11 mouse cellular contexts compared by ENCODE assay signal in genomic region chr1:191008707-191009106, GRCm38 (mm10). TPM values are rescaled to one million over a fixed set of nuclear protein-coding genes. Genes with fewer than 3 reads are reported as not detected.
DNase-seq lines count a peak whose midpoint lies in the region; ATAC-seq and TF ChIP-seq lines count a peak whose summit lies in the region.
"Had no signal": no experiment of that assay in that cellular context is flagged by ENCODE, and none has a peak within 500 bp of the region (broad histone marks: within the 10 kb centered on the region; RNA-seq: fewer than 3 reads in every experiment).

No protein-coding gene starts in this region.

- peak; percentile 40 for TF ChIP-seq CTCF in kidney, adult 2 months (conservative IDR thresholded peaks at IDR 0.05; ENCODE audit: insufficient read depth, insufficient read length, low read depth, low read length)
- TF ChIP-seq CTCF in cortical plate, adult 2 months (IDR thresholded peaks at IDR 0.05; ENCODE audit: extremely low read depth, insufficient read depth, low read length) = 0 out of 2 replicates have a peak, but pooled peaks have one; percentile 17

- ATAC-seq in hindbrain, embryonic 16.5 days = no peak

- H3K27me3 ChIP-seq in kidney, adult 2 months (replicated peaks; ENCODE audit: control insufficient read depth, insufficient read depth, low read length) = no peaks in the 10 kb centered on the region
- H3K27me3 ChIP-seq in hindbrain, embryonic 16.5 days (replicated peaks; ENCODE audit: control insufficient read depth, insufficient read depth, low read length) = no peaks in the 10 kb centered on the region
- H3K27me3 ChIP-seq: lung, embryonic 15.5 days had no signal

- H3K4me1 ChIP-seq in kidney, adult 2 months (ENCODE audit: control insufficient read depth, insufficient read depth, low read length) = no peaks in the 10 kb centered on the region
- H3K4me1 ChIP-seq in cortical plate, adult 2 months (ENCODE audit: control insufficient read depth, insufficient read depth, low read length) = no peaks in the 10 kb centered on the region
- no peaks in the 10 kb centered on the region for H3K4me1 ChIP-seq in hindbrain, embryonic 16.5 days (ENCODE audit: control insufficient read depth, insufficient read depth, low read depth, low read length)
- H3K4me1 ChIP-seq: lung, embryonic 15.5 days had no signal

- H3K9ac ChIP-seq in hindbrain, embryonic 16.5 days (ENCODE audit: low read depth, low read length) = no peak overlapping the region
- H3K9ac ChIP-seq: lung, embryonic 15.5 days had no signal

- 97% methylated on average over 5 of the region's 5 CpGs for WGBS in kidney, adult 2 months
- 97% methylated on average over 5 of the region's 5 CpGs for WGBS in hindbrain, embryonic 16.5 days

- no peak for TF ChIP-seq POLR2A in kidney, adult 2 months (IDR thresholded peaks at IDR 0.05; ENCODE audit: low read depth, low read length)
- no peak for TF ChIP-seq POLR2A in cortical plate, adult 2 months (IDR thresholded peaks at IDR 0.05; ENCODE audit: extremely low read depth, insufficient read depth, low read length)

- peaks cover 6% of the 10 kb centered on the region for H3K36me3 ChIP-seq in kidney, adult 2 months (ENCODE audit: control insufficient read depth, insufficient read depth, low read length)
- H3K36me3 ChIP-seq in hindbrain, embryonic 16.5 days (ENCODE audit: control insufficient read depth, insufficient read depth, low read length) = peaks cover 41% of the 10 kb centered on the region

- DNase-seq in kidney, adult 2 months = peak; percentile 6
- no peak for DNase-seq in kidney, postnatal 14 days
- DNase-seq in thymus, postnatal 25 days = peak; percentile 17
- no peak for DNase-seq in thymus, postnatal 10 days (ENCODE audit: low spot score in 2 of 2)
- no peak for DNase-seq in embryo, embryonic 9.5 days (ENCODE audit: extremely low spot score)
- DNase-seq: cerebellum, postnatal 36 days had no signal

- no peak overlapping the region for H3K4me2 ChIP-seq in hindbrain, embryonic 16.5 days (ENCODE audit: low read length)
- H3K4me2 ChIP-seq: lung, embryonic 15.5 days had no signal

- H3K27ac ChIP-seq in kidney, adult 2 months (ENCODE audit: insufficient read depth, low read depth, low read length) = no peak overlapping the region
- H3K27ac ChIP-seq in cortical plate, adult 2 months (ENCODE audit: insufficient read depth, low read length) = no peak overlapping the region
- no peak overlapping the region for H3K27ac ChIP-seq in hindbrain, embryonic 16.5 days (ENCODE audit: low read depth, low read length)
- H3K27ac ChIP-seq: lung, embryonic 15.5 days had no signal

- no peak overlapping the region for H3K4me3 ChIP-seq in kidney, adult 2 months (ENCODE audit: insufficient read depth, low read depth, low read length)
- no peak overlapping the region for H3K4me3 ChIP-seq in cortical plate, adult 2 months (ENCODE audit: insufficient read depth, low read length)
- no peak overlapping the region for H3K4me3 ChIP-seq in hindbrain, embryonic 16.5 days (ENCODE audit: low read length)
- H3K4me3 ChIP-seq: erythroblast, embryonic 14.5 days; lung, embryonic 15.5 days had no signal

- H3K9me3 ChIP-seq in hindbrain, embryonic 16.5 days (ENCODE audit: control insufficient read depth, low read length) = no peaks in the 10 kb centered on the region
- H3K9me3 ChIP-seq: lung, embryonic 15.5 days had no signal

RNA-seq across cellular contexts. Expression of gene Flvcr1, which starts 17.3 kb away (rescaled TPM):
- polyA plus RNA-seq in kidney, adult 2 months (2012; rRNA removed) = 10.8 and 16.1 TPM in 2 replicates
- 16.9 and 17.0 TPM in 2 replicates for polyA plus RNA-seq in cortical plate, adult 2 months (2012; rRNA removed)
- 8.5 and 8.6 TPM in 2 replicates for polyA plus RNA-seq in hindbrain, embryonic 16.5 days (2015; fragmentation: Nextera tagmentation; extraction: Ambion mirVana)

RNA-seq across cellular contexts. Expression of gene Spata45, which starts 27.7 kb away (rescaled TPM):
- polyA plus RNA-seq in kidney, adult 2 months (2012; rRNA removed) = not detected in 2 replicates
- polyA plus RNA-seq in cortical plate, adult 2 months (2012; rRNA removed) = not detected in 2 replicates
- not detected in 2 replicates for polyA plus RNA-seq in hindbrain, embryonic 16.5 days (2015; fragmentation: Nextera tagmentation; extraction: Ambion mirVana)
- polyA plus RNA-seq: erythroblast, embryonic 14.5 days; heart, embryonic 16.5 days; lung, embryonic 15.5 days had no signal

RNA-seq across cellular contexts. Expression of gene Vash2, which starts 29.6 kb away (rescaled TPM):
- polyA plus RNA-seq in kidney, adult 2 months (2012; rRNA removed) = 0.15 and 0.22 TPM in 2 replicates
- 1.9 and 2.0 TPM in 2 replicates for polyA plus RNA-seq in cortical plate, adult 2 months (2012; rRNA removed)
- 76.5 and 84.2 TPM in 2 replicates for polyA plus RNA-seq in hindbrain, embryonic 16.5 days (2015; fragmentation: Nextera tagmentation; extraction: Ambion mirVana)

RNA-seq across cellular contexts. Expression of gene Tatdn3, which starts 54.0 kb away (rescaled TPM):
- polyA plus RNA-seq in kidney, adult 2 months (2012; rRNA removed) = 8.1 and 10.4 TPM in 2 replicates
- polyA plus RNA-seq in cortical plate, adult 2 months (2012; rRNA removed) = 60.7 and 62.4 TPM in 2 replicates
- polyA plus RNA-seq in hindbrain, embryonic 16.5 days (2015; fragmentation: Nextera tagmentation; extraction: Ambion mirVana) = 16.2 and 16.9 TPM in 2 replicates

RNA-seq across cellular contexts. Expression of gene Nsl1, which starts 54.1 kb away (rescaled TPM):
- 0.31 and 0.43 TPM in 2 replicates for polyA plus RNA-seq in kidney, adult 2 months (2012; rRNA removed)
- 0.52 and 0.61 TPM in 2 replicates for polyA plus RNA-seq in cortical plate, adult 2 months (2012; rRNA removed)
- polyA plus RNA-seq in hindbrain, embryonic 16.5 days (2015; fragmentation: Nextera tagmentation; extraction: Ambion mirVana) = 3.6 and 3.9 TPM in 2 replicates

Comparison
In these comparisons a context has a peak if more than half of its experiments do, and no peak if none do; other contexts are left out.
1. DNase-seq: peak in kidney, adult 2 months (single experiment) and thymus, postnatal 25 days (single experiment); none in kidney, postnatal 14 days (single experiment), thymus, postnatal 10 days (0 of 2) and embryo, embryonic 9.5 days (single experiment).
2. RNA of gene Vash2, which starts 29.6 kb away (polyA plus RNA-seq): 76.5 to 84.2 TPM in hindbrain, embryonic 16.5 days; 1.9 to 2.0 TPM in cortical plate, adult 2 months and 0.15 to 0.22 TPM in kidney, adult 2 months; every median in the first group is over 10 times any median in the second.